Mouse (Mus musculus) heart, postnatal 0 days (tissue): ENCODE data around the gene E130218I03Rik.

ENCODE experiments used
- CTCF ChIP-seq: IDR thresholded peaks from 2 replicates; pipeline ENCODE4 v1.5.1; 2016; ENCODE audit warnings: antibody characterized with exemption, control low read depth, low read depth
- EP300 ChIP-seq: IDR thresholded peaks from 2 replicates; pipeline ENCODE4 v1.6.1; 2016; ENCODE audit warnings: antibody characterized with exemption, low read depth

- TF ChIP-seq EP300, result no peak
- TF ChIP-seq CTCF, result no peak
Measured at GRCm38 (mm10) chr4:134286226-134287167, 43.0 kb downstream of the E130218I03Rik start.
